ENCODE assay signal across 19 mouse cellular contexts in genomic region chr12:75866419-75867373, GRCm38 (mm10). TPM values are rescaled to one million over a fixed set of nuclear protein-coding genes. Genes with fewer than 3 reads are reported as not detected.
DNase-seq lines count a peak whose midpoint lies in the region; ATAC-seq and TF ChIP-seq lines count a peak whose summit lies in the region.
"Had no signal": no experiment of that assay in that cellular context is flagged by ENCODE, and none has a peak within 500 bp of the region (broad histone marks: within the 10 kb centered on the region; RNA-seq: fewer than 3 reads in every experiment).

No protein-coding gene starts in this region.

- TF ChIP-seq CTCF in small intestine, adult 2 months (IDR thresholded peaks at IDR 0.05; ENCODE audit: extremely low read depth, insufficient read length, insufficient replicate concordance, low read depth, low read length) = no peak

- WGBS in heart, embryonic 16.5 days = 54% methylated on average over 17 of the region's 17 CpGs
- WGBS in intestine, embryonic 14.5 days = 47% methylated on average over 17 of the region's 17 CpGs
- 17% methylated on average over 17 of the region's 17 CpGs for WGBS in small intestine, adult 2 months

- no peak for ATAC-seq in heart, embryonic 16.5 days (replicated peaks; ENCODE audit: extremely low read depth, insufficient read depth, low FRiP score)
- peak; percentile 85 for ATAC-seq in intestine, embryonic 14.5 days (replicated peaks; ENCODE audit: low FRiP score, low TSS enrichment, low read depth)

- H3K27ac ChIP-seq in heart, embryonic 16.5 days (ENCODE audit: low read length) = no peak overlapping the region
- H3K27ac ChIP-seq in intestine, embryonic 14.5 days (ENCODE audit: low read depth) = no peak overlapping the region
- H3K27ac ChIP-seq in small intestine, adult 2 months (ENCODE audit: insufficient read depth, low read depth, low read length) = peak overlapping the region; percentile 83
- H3K27ac ChIP-seq: embryonic facial prominence, embryonic 15.5 days; forebrain, embryonic 12.5 days; hindbrain, embryonic 15.5 days; limb, embryonic 12.5 days; midbrain, embryonic 10.5 days; neural tube, embryonic 13.5 days had no signal

- peak overlapping the region; percentile 6; the same call in 1 of the 2 replicates for H3K9ac ChIP-seq in heart, embryonic 16.5 days (ENCODE audit: low read length)
- H3K9ac ChIP-seq in intestine, embryonic 14.5 days (ENCODE audit: low read length) = no peak overlapping the region
- H3K9ac ChIP-seq: embryonic facial prominence, embryonic 15.5 days; forebrain, embryonic 12.5 days; hindbrain, embryonic 15.5 days; limb, embryonic 12.5 days; neural tube, embryonic 13.5 days had no signal

- no peak for DNase-seq in heart, adult 18-20 months
- DNase-seq in 3T3-L1 (ENCODE audit: low read depth, low spot score) = peak; percentile 7
- no peak for DNase-seq in intestine, embryonic 14.5 days (ENCODE audit: low spot score)
- no peak for DNase-seq in thymus, postnatal 25 days
- DNase-seq in adrenal gland, adult 2 months = no peak
- DNase-seq: adrenal gland, postnatal 10 days; cerebellum, adult 2 months; gastrocnemius, postnatal 25 days; kidney, postnatal 4 days; thymus, postnatal 36 days had no signal

- H3K9me3 ChIP-seq in heart, embryonic 16.5 days (replicated peaks; ENCODE audit: control insufficient read depth, low read length) = no peaks in the 10 kb centered on the region
- H3K9me3 ChIP-seq in intestine, embryonic 14.5 days (ENCODE audit: control insufficient read depth, low read length) = no peaks in the 10 kb centered on the region
- H3K9me3 ChIP-seq: embryonic facial prominence, embryonic 15.5 days; forebrain, embryonic 12.5 days; G1E; hindbrain, embryonic 15.5 days; limb, embryonic 12.5 days; midbrain, embryonic 10.5 days; neural tube, embryonic 13.5 days had no signal

- no peak overlapping the region for H3K4me2 ChIP-seq in heart, embryonic 16.5 days (ENCODE audit: low read depth, low read length)
- no peak overlapping the region for H3K4me2 ChIP-seq in intestine, embryonic 14.5 days (ENCODE audit: low read length)
- H3K4me2 ChIP-seq: embryonic facial prominence, embryonic 15.5 days; forebrain, embryonic 12.5 days; hindbrain, embryonic 15.5 days; limb, embryonic 12.5 days; neural tube, embryonic 13.5 days had no signal

- no peaks in the 10 kb centered on the region for H3K36me3 ChIP-seq in heart, embryonic 16.5 days (ENCODE audit: control insufficient read depth, insufficient read depth)
- H3K36me3 ChIP-seq in intestine, embryonic 14.5 days (ENCODE audit: control insufficient read depth, insufficient read depth, low read length) = no peaks in the 10 kb centered on the region
- H3K36me3 ChIP-seq in small intestine, adult 2 months (ENCODE audit: control insufficient read depth, insufficient read depth, low read length) = no peaks in the 10 kb centered on the region
- H3K36me3 ChIP-seq: embryonic facial prominence, embryonic 15.5 days; forebrain, embryonic 12.5 days; G1E; hindbrain, embryonic 15.5 days; limb, embryonic 12.5 days; midbrain, embryonic 10.5 days; neural tube, embryonic 13.5 days had no signal

- H3K4me3 ChIP-seq in heart, embryonic 16.5 days (ENCODE audit: low read length) = no peak overlapping the region
- no peak overlapping the region for H3K4me3 ChIP-seq in intestine, embryonic 14.5 days (ENCODE audit: low read depth, low read length)
- peak overlapping the region; percentile 28; the same call in 1 of the 2 replicates for H3K4me3 ChIP-seq in small intestine, adult 2 months (ENCODE audit: low read depth, low read length)
- H3K4me3 ChIP-seq: embryonic facial prominence, embryonic 15.5 days; forebrain, embryonic 12.5 days; hindbrain, embryonic 15.5 days; limb, embryonic 12.5 days; midbrain, embryonic 10.5 days; neural tube, embryonic 13.5 days had no signal

- H3K4me1 ChIP-seq in heart, embryonic 16.5 days (ENCODE audit: control insufficient read depth, insufficient read depth, low read length) = peaks cover 20% of the 10 kb centered on the region
- H3K4me1 ChIP-seq in intestine, embryonic 14.5 days (replicated peaks; ENCODE audit: control insufficient read depth, insufficient read depth, low read length) = peaks cover 13% of the 10 kb centered on the region
- H3K4me1 ChIP-seq in small intestine, adult 2 months (ENCODE audit: control insufficient read depth, insufficient read depth, insufficient read length, low read length) = peaks cover 15% of the 10 kb centered on the region; the same call in 1 of the 2 replicates

- H3K27me3 ChIP-seq in heart, embryonic 16.5 days (ENCODE audit: control insufficient read depth, insufficient read depth, low read length) = no peaks in the 10 kb centered on the region
- no peaks in the 10 kb centered on the region for H3K27me3 ChIP-seq in intestine, embryonic 14.5 days (replicated peaks; ENCODE audit: control insufficient read depth, insufficient read depth, low read length)
- H3K27me3 ChIP-seq in small intestine, adult 2 months (ENCODE audit: control insufficient read depth, insufficient read depth, low read length) = no peaks in the 10 kb centered on the region
- H3K27me3 ChIP-seq: embryonic facial prominence, embryonic 15.5 days; forebrain, embryonic 12.5 days; hindbrain, embryonic 15.5 days; limb, embryonic 12.5 days; neural tube, embryonic 13.5 days had no signal

- TF ChIP-seq POLR2A in small intestine, adult 2 months (IDR thresholded peaks at IDR 0.05; ENCODE audit: low read depth, low read length) = no peak

RNA-seq across cellular contexts. Expression of gene Syne2, which starts 48.8 kb away (rescaled TPM):
- polyA plus RNA-seq in heart, embryonic 16.5 days (2015; fragmentation: Nextera tagmentation; extraction: Ambion mirVana) = 38.4 and 42.0 TPM in 2 replicates
- total RNA-seq in heart, adult 18-20 months (2021) = 10 to 100 TPM; 26.7 to 31.4 TPM
- 41.5 and 44.7 TPM in 2 replicates for polyA plus RNA-seq in intestine, embryonic 14.5 days (2014; fragmentation: Nextera tagmentation; extraction: Ambion mirVana)
- polyA plus RNA-seq in small intestine, adult 2 months (2012; rRNA removed) = 15.6 and 39.8 TPM in 2 replicates
- 10 to 100 TPM; 44.3 to 45.1 TPM for total RNA-seq in adrenal gland, adult 2 months (2021)
- 19.1 and 19.5 TPM in 2 replicates for polyA plus RNA-seq in adrenal gland, adult 2 months (2012; rRNA removed)
- polyA plus RNA-seq: G1E had no signal
